Mouse (Mus musculus) kidney, adult 2 months (tissue): ENCODE results near the gene Zdhhc15. TPM values are rescaled to one million over a fixed set of nuclear protein-coding genes. Genes with fewer than 3 reads are reported as not detected.
A peak's percentile ranks its signal among the peaks of the same experiment; 100 is the strongest.
"Not testable (repeated sequence)": the region's sequence is repeated elsewhere in the genome, so short reads cannot be mapped to it uniquely, and the experiment has no call there.

Source experiments
- DNase-seq: peaks from one replicate; pipeline ENCODE4 v3.0.0; 2021
- H3K27ac ChIP-seq: fragments of 200-500 bp; 2 replicates; pipeline ENCODE4 v1.5.1; 2012; ENCODE audit warnings: low read depth, low read length, control low read depth, inconsistent platforms; ENCODE audit not compliant: insufficient read depth
- H3K27me3 ChIP-seq: fragments of 200-500 bp; replicated peaks from 2 replicates; pipeline ENCODE4 v1.6.1; 2012; ENCODE audit warnings: mild to moderate bottlenecking, moderate library complexity, low read length, inconsistent platforms; ENCODE audit not compliant: control insufficient read depth, insufficient read depth
- H3K36me3 ChIP-seq: fragments of 200-500 bp; 2 replicates; pipeline ENCODE4 v1.6.1; 2012; ENCODE audit warnings: mild to moderate bottlenecking, moderate library complexity, low read length, inconsistent platforms; ENCODE audit not compliant: control insufficient read depth, insufficient read depth
- H3K4me1 ChIP-seq: fragments of 200-500 bp; 2 replicates; pipeline ENCODE4 v1.6.1; 2011; ENCODE audit warnings: low read length; ENCODE audit not compliant: control insufficient read depth, insufficient read depth
- H3K4me3 ChIP-seq: fragments of 200-500 bp; 2 replicates; pipeline ENCODE4 v1.5.1; 2011; ENCODE audit warnings: mild to moderate bottlenecking, low read depth, low read length, control low read depth; ENCODE audit not compliant: insufficient read depth
- CTCF ChIP-seq: fragments of 200-500 bp; conservative IDR thresholded peaks from 2 replicates; pipeline ENCODE4 v1.5.1; 2011; ENCODE audit warnings: low read depth, mild to moderate bottlenecking, control low read depth, low read length, moderate library complexity, mixed read lengths; ENCODE audit not compliant: insufficient read depth, insufficient read length
- POLR2A ChIP-seq: fragments of 200-500 bp; IDR thresholded peaks from one replicate; pipeline ENCODE4 v1.6.1; 2011; ENCODE audit warnings: low read depth, low read length, control low read depth
- WGBS: fragments of 180-500 bp; shearing (Covaris S2); methylation state at CpG from one replicate; pipeline ENCODE4 v1.1.7; 2018; 5-methylcytosine and 5-hydroxymethylcytosine counted together
- polyA plus RNA-seq: library from polyadenylated mRNA; depleted of rRNA; stranded (reverse); fragments of >200 nt; gene quantifications from 2 replicates; pipeline ENCODE4 v1.2.3, GENCODE M21; 2012; rRNA removed

Zdhhc15 gene
- polyA plus RNA-seq: 0.41 and 0.64 TPM in 2 replicates

- 2% methylated on average over 26 of the region's 31 CpGs for WGBS
- DNase-seq: peak; percentile 42
- Histone ChIP-seq H3K4me1 (no peaks in the 10 kb centered on the region), H3K27ac (no peak within 1 kb of the TSS), H3K4me3 (peak within 1 kb of the TSS; percentile 83), H3K27me3 (no peaks in the 10 kb centered on the region), H3K36me3 (no peaks in the 10 kb centered on the region)
- TF ChIP-seq POLR2A (no peak), CTCF (no peak)
Measured at GRCm38 (mm10) chrX:104670757-104671549, at the start of gene Zdhhc15. Gene Zdhhc15, minus strand, starts transcription at chrX:104671064.

DNA sequence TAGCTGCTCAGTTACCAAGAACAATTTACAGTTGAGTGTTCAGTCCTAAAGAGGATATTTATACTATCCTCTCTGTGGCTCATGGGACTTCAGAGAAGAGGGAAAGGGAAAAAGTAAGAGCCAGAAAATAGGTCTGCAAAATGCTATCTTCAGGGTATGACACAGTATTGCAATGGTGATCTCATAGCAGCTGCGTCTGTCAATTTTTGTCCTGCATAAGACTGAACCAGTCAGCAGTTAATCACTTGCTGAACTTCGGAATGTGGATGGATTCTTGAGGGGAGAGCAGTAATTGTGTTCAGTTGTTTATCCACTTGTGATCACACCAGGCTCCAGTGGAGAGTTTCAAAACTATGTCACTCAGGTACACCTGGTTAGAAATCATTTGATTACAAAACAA, 37.1 kb upstream of the Zdhhc15 start:
- TF ChIP-seq CTCF (no peak), POLR2A (no peak)
- WGBS: 51% methylated on average over 2 of the region's 2 CpGs

DNA sequence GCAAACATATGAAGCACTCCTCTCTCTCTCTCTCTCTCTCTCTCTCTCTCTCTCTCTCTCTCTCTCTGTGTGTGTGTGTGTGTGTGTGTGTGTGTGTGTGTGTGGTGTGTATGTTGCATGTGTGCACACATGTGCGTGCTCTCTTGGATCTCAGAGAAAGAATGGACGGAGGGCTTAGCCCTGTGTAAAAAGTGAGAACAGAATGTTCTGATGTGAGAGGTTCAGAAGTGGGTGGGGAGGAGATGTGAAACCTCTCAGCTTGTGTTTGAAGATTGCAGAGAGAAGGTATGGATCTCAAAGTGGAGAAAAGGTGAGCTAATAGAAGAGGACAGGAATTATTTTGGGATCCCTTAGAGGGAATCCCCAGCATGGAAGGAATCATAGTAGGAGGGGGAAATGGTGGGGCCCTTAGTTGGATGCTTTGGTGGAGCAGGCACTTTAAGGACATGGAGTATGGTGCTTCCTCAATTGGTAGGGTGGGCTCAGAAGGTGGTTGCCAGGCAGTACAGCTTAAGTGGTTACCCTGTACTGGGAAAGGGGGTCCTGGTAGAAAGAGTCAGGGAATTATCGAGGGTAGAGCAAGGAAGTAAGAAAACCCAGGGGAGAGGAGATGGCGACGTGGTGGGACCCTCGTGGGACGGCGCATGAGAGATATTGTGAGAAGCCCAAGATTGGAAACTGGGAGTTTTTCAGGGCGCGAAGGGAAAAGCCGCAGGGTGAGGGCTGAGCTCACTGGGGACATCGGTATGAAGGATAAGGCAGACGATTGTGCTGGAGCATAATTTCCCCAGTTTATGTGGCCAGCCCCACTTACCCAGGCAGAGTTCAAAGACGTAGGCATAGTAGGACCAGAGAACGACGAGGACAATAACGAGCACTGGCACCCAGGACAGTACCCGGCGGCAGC, 761 bp downstream of the Zdhhc15 start:
- Histone ChIP-seq H3K4me1 (no peaks in the 10 kb centered on the region), H3K27me3 (no peaks in the 10 kb centered on the region), H3K4me3 (peak overlapping the region; percentile 83), H3K36me3 (no peaks in the 10 kb centered on the region), H3K27ac (no peak overlapping the region)
- WGBS: 5% methylated on average over 19 of the region's 19 CpGs
- no peak for TF ChIP-seq POLR2A
- TF ChIP-seq CTCF: no peak
- DNase-seq: no peak

More for the DNA sequence above, 37.1 kb upstream of the Zdhhc15 start:
- Histone ChIP-seq H3K4me3 (no peak overlapping the region), H3K27ac (no peak overlapping the region), H3K36me3 (no peaks in the 10 kb centered on the region), H3K27me3 (no peaks in the 10 kb centered on the region), H3K4me1 (no peaks in the 10 kb centered on the region)
- no peak for DNase-seq

DNA sequence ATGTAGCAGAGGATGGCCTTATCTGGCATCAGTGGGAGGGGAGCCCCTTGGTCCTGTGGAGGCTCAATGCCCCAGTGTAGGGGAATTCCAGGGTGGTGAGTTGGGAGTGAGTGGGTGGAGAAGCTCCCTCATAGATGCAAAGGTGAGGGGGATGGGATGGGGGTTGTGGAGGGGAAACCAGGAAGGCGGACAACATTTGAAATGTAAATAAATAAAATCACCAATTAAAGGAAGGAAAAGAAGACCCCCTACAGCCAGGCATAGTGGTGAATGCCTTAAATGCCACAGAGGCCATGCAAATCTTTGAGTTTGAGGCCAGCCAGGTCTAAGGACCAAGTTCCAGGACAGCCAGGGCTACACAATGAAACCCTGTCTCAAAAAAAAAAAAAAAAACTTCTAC, 13.9 kb downstream of the Zdhhc15 start:
- 100% methylated on average over 1 of the region's 1 CpGs for WGBS
- Histone ChIP-seq H3K27me3 (no peaks in the 10 kb centered on the region), H3K36me3 (no peaks in the 10 kb centered on the region), H3K4me1 (no peaks in the 10 kb centered on the region), H3K27ac (no peak overlapping the region), H3K4me3 (no peak overlapping the region)
- TF ChIP-seq POLR2A (no peak), CTCF (no peak)
- DNase-seq: no peak

- no peaks in the 10 kb centered on the region for H3K36me3 ChIP-seq
- TF ChIP-seq CTCF (no peak), POLR2A (no peak)
- no peaks in the 10 kb centered on the region for H3K27me3 ChIP-seq
- WGBS: 97% methylated on average over 10 of the region's 10 CpGs
- no peaks in the 10 kb centered on the region for H3K4me1 ChIP-seq
- no peak for DNase-seq
- H3K4me3 ChIP-seq: no peak overlapping the region
- H3K27ac ChIP-seq: no peak overlapping the region
Measured at GRCm38 (mm10) chrX:104612531-104612930, 58.3 kb downstream of the Zdhhc15 start.

DNA sequence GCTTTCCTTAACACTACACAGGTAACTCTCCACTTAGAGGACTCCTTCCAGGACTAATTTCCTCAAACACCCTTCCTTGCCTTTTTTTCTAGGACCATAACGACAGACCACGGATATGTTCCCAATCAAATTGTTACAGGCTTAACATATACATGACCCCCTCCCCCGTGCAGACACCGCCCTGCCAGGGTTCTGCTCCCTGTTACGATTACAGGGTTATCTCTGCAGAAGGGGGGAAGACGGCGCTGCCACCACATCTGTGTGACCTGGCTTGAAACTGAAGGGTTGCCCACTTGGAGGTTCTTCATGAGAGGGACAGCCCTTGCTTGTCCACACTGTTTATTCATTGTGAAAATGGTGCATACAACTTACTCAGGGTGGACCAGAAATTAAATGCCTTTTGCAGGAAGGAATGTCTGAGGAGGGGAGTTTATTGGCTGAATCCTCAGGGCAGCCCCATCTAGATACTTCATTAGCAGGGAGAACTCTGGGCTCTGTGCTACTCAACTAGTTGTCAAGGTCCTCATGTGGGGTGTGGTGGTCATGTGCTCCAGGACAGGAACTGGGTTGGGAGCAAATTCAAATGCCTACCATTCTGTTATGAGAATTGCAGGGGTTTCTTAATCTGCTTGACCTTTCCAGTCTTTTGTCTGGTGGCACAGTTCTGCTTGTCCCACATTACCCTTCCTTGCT, 67.0 kb downstream of the Zdhhc15 start:
- H3K27ac ChIP-seq, H3K27me3 ChIP-seq, H3K4me3 ChIP-seq, H3K36me3 ChIP-seq, H3K4me1 ChIP-seq, DNase-seq: not testable (repeated sequence)
- 100% methylated on average over 2 of the region's 7 CpGs for WGBS

DNA sequence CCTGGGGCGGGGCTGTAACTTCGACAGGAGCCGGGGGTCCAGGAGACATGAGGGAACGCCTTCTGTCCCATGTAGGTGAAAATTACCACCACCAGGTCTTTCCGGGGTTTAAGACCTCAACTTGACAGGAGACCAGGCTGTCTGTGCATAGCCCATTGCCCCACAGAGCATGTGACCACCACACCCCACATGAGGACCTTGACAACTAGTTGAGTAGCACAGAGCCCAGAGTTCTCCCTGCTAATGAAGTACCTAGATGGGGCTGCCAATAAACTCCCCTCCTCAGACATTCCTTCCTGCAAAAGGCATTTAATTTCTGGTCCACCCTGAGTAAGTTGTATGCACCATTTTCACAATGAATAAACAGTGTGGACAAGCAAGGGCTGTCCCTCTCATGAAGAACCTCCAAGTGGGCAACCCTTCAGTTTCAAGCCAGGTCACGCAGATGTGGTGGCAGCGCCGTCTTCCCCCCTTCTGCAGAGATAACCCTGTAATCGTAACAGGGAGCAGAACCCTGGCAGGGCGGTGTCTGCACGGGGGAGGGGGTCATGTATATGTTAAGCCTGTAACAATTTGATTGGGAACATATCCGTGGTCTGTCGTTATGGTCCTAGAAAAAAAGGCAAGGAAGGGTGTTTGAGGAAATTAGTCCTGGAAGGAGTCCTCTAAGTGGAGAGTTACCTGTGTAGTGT, 68.5 kb downstream of the Zdhhc15 start:
- not testable (repeated sequence) for H3K27me3 ChIP-seq, DNase-seq, H3K4me1 ChIP-seq, H3K4me3 ChIP-seq, H3K27ac ChIP-seq, H3K36me3 ChIP-seq
- WGBS: 94% methylated on average over 6 of the region's 13 CpGs
